Mouse (Mus musculus): ENCODE measurements around the gene Ubqln1. TPM values are rescaled to one million over a fixed set of nuclear protein-coding genes. Genes with fewer than 3 reads are reported as not detected.
"Not testable (repeated sequence)": the region's sequence is repeated elsewhere in the genome, so short reads cannot be mapped to it uniquely, and the experiment has no call there.

Gene Ubqln1
- polyA plus RNA-seq, 1 experiment, result 56.8 TPM

DNA sequence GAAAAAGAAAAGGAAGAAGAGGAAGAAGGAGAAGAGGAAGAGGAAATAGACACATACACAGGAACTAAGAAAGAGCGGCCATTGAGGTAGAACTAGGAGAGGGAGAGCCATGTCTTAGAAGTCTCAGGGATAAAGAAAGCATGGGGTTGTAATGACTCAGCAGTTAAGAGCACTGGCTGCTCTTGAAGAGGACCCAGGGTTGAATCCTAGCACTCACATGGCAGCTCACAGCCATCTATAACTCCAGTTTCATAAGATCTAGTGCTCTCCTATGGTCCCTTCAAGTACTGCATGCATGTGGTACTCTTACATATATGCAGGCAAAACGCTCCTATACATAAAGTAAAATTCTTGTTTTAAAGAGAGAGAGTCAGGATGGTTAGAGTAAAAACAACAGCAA, 59.4 kb downstream of the Ubqln1 start:
- no peak for DNase-seq (ENCODE audit: low spot score)

DNA sequence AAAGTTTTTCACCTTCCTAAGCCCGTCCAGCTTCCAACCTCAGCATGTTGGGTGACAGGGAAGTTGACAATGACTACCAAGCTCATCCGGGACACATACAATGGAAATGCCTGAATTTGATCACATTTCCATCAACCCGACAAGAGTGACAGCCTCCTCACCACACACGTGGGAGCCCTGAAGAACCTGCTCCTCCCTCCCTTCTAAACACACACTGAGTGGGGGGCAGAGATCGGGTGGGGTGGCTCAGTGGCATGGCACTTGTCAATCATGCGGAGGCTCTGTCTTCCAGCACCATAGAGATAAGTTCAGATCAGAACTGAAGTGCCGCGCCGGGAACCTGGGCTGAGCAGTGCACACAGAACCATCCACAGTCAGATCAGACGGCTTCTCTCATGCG, 65.0 kb downstream of the Ubqln1 start:
- DNase-seq (ENCODE audit: low spot score), result no peak

- no peak for DNase-seq (ENCODE audit: low spot score)
Measured at GRCm38 (mm10) chr13:58149629-58150028, 65.8 kb downstream of the Ubqln1 start.

DNA sequence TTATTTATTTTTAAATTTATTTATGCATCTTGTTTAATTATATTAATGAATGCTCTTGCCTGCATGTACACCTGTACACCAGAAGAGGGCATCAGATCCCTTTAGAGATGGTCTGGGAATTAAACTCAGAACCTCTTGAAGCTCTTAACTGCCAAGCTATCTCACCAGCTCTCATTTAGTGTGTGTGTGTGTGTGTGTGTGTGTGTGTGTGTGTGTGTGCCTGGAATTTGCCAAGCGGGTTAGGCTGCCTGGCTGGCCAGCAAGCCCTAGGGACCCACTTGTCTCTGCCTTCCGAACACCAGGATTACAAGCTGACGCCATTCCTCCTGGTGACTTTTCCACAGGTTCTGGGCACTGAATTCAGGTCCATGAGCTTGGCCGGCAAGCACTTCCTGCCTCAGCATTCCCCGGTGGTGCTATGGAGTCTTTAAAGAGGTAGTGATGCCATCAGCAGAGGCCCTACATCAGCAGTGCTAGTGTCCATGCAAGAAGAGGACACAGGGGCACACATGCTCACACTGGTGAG, 66.4 kb downstream of the Ubqln1 start:
- no peak for DNase-seq (ENCODE audit: low spot score)

GRCm38 (mm10) chr13:58148256-58148831, 67.1 kb downstream of the Ubqln1 start:
- DNase-seq (ENCODE audit: low spot score), result no peak

GRCm38 (mm10) chr13:58147760-58148159, 67.7 kb downstream of the Ubqln1 start:
- DNase-seq (ENCODE audit: low spot score), result no peak

- DNase-seq (ENCODE audit: low spot score), result not testable (repeated sequence)
Measured at GRCm38 (mm10) chr13:58146603-58147002, 68.8 kb downstream of the Ubqln1 start.

DNA sequence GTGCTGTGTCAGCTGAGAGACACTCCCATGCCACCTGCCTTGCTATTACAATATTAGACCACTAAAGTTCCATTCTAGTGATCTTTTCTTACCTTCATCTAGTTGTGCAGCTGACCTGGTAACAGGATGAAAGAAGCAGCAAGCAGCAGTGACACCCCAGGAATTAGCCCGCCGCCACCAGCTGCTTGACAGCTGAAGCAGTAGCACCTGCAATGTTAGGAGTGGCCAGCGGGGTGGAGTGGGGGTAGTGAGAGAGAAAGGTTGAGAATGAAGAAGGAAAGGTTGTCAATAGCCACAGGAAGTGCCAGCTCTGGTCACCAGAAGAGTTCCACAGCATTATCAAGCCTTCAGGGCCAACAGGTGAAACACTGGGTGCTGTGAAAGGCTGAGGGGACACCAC, 83.8 kb downstream of the Ubqln1 start:
- DNase-seq (ENCODE audit: low spot score), result no peak

- DNase-seq (ENCODE audit: low spot score), result no peak
Measured at GRCm38 (mm10) chr13:58129687-58130246, 85.7 kb downstream of the Ubqln1 start.

- peak; percentile 99 for DNase-seq (ENCODE audit: low spot score)
Measured at GRCm38 (mm10) chr13:58128768-58129671, 86.4 kb downstream of the Ubqln1 start.

DNA sequence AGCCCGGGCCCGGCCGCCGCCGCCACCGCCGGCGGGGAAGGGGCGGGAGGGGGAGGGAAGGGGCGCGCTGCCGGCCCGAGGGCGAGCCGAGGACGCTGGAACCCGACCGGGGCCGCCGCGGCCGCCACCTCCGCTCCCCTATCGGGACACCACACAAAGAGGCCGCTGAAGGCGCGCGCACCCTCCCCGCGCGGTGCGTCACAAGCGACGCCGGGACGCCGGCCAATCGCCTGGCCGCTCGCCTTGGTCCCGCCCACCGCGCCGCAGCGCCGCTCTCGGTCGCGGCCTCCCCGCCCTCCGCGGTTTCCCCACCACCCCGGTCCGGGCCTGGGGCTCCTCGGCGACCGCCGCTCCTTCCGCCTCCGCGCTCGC, 87.1 kb downstream of the Ubqln1 start, which contains the start of gene Hnrnpa0:
Gene Hnrnpa0, minus strand, starts transcription at position 161 of the 372 bp plus-strand sequence.
- DNase-seq (ENCODE audit: low spot score), result no peak

DNA sequence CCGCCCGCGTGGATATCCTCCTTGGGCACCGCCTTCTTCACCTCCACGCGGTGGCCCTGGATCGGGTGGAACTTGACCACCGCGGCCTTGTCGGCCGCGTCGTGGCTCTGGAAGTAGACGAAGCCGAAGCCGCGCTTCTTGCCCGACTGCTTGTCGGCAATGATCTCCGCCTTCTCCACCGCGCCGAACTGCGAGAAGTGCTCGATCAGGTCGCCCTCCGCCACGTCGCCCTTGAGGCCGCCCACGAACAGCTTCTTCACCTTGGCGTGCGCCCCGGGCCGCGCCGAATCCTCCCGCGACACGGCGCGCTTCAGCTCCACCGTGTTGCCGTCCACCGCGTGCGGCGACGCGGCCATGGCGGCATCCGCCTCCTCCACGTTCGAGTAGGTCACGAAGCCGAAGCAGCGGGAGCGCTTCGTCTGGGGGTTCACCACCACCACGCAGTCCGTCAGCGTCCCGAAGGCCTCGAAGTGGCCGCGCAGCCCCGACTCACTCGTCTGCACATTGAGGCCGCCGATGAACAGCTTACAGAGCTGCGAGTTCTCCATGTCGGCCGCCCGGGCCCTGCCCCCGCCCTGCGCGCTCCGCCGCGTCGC, 87.6 kb downstream of the Ubqln1 start:
- DNase-seq (ENCODE audit: low spot score), result peak; percentile 64

DNA sequence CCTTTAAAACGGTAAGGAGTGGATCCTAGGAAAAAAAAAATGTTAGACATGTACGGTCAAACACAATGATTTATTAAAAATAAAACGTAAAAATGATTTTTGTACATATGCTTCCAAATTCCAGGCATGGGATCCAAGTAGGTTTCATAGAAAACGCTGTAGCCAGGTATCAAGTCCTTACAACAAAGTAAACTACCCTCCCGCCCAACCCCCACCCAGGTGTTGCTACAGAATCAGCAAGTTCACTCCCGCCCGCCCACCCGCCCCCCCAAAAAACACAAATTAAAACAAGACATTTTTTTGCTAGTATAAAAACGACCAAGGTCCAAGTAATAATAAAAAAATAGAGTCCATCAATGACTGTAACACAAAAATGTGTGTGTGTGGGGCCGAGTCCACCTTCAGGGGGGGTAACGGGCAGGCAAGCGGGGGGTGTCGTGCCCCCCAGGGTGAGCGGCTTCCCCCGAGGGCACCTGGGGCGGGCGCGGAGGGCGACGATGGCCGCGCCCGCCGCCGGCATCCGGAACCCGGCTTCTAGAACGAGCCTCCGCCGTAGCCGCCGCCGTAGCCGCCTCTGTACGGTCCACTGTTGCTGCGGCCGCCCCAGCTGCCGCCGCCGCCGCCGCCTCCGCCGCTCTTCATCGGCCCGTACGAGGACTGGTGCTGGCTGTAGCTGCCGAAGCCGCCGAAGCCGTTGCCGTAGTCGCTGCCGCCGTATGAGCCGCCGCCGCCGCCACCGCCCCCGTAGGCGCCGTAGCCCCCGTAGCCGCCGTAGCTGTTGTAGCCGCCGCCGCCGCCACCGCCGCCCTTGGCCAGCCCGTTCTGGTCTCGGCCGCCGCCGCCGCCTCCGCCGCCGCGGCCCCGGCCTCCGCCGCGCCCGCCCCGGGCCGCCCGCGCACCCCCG, 88.3 kb downstream of the Ubqln1 start:
- no peak for DNase-seq (ENCODE audit: low spot score)

Other genes with a start within 250 kb of the Ubqln1 start
- 1.6 and 2.1 TPM in 2 replicates for gene Klhl3, start 102.1 kb downstream of the Ubqln1 start, polyA plus RNA-seq (2012; rRNA removed)
- gene Hnrnpa0, start 87.1 kb downstream of the Ubqln1 start, polyA plus RNA-seq (2012; rRNA removed), result 77.7 and 79.7 TPM in 2 replicates
- gene Idnk, start 58.0 kb downstream of the Ubqln1 start, polyA plus RNA-seq (2012; rRNA removed), result 35.3 and 38.1 TPM in 2 replicates
- gene Gkap1, start 60.0 kb upstream of the Ubqln1 start, polyA plus RNA-seq (2012; rRNA removed), result 27.6 and 29.1 TPM in 2 replicates
- 0.39 and 0.46 TPM in 2 replicates for gene Kif27, start 143.5 kb upstream of the Ubqln1 start, polyA plus RNA-seq (2012; rRNA removed)
- gene 2210016F16Rik, start 169.6 kb upstream of the Ubqln1 start, polyA plus RNA-seq (2012; rRNA removed), result 22.3 and 24.8 TPM in 2 replicates
- gene Rmi1, start 186.6 kb upstream of the Ubqln1 start, polyA plus RNA-seq (2012; rRNA removed), result 15.4 and 15.5 TPM in 2 replicates
- gene Hnrnpk, start 187.7 kb upstream of the Ubqln1 start, polyA plus RNA-seq (2012; rRNA removed), result 504 and 577 TPM in 2 replicates